Mouse (Mus musculus) splenic B cell, adult 2 months (primary cell): ENCODE data around the gene Hes3.

Experiments used
- DNase-seq: peaks from one replicate; pipeline ENCODE4 v3.0.0-alpha.2; 2011; ENCODE audit warnings: low read depth, low spot score
- H3K27me3 ChIP-seq: 2 replicates; pipeline ENCODE4 v1.6.1; 2012; ENCODE audit warnings: mild to moderate bottlenecking, low read length, moderate library complexity, mixed read lengths; ENCODE audit not compliant: control insufficient read depth, poor library complexity, insufficient read depth, severe bottlenecking
- H3K36me3 ChIP-seq: 2 replicates; pipeline ENCODE4 v1.6.1; 2012; ENCODE audit warnings: mild to moderate bottlenecking, low read length, moderate library complexity, mixed read lengths; ENCODE audit not compliant: control insufficient read depth, poor library complexity, insufficient read depth, severe bottlenecking

The Hes3 gene

DNA sequence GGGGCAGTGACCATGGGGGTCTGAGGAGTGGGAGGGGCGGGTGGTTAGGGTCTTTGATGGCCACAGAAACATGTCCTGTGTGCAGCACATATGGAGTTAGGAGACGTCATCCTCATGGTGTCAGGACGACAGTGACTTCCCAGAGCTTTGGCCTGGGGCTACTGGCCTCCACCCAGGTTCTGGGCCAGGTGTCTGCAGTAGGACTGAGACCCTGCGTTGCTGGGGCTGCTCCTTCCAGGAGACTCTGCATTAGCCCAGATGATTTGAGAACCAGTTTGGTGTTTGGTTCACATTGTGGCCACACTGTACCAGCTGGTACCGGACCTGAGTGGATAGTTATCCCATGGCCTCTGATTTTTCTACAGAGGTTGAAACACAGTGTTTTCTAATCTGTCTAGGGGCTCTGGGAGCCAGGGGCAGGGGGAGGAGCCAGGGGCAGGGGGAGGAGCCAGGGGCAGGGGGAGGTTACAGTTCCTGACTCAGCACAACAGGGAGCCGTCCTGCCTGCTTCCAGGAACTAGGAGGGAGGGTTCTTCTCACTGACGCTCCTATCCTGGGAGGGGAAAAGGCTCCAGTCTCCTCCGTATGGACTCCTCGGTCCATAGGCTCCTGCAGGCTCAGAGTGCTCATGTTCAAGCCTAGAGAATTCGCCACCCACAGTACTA, 27.8 kb downstream of the Hes3 start:
- Histone ChIP-seq H3K36me3 (no peaks in the 10 kb centered on the region), H3K27me3 (no peaks in the 10 kb centered on the region)
- no peak for DNase-seq

DNA sequence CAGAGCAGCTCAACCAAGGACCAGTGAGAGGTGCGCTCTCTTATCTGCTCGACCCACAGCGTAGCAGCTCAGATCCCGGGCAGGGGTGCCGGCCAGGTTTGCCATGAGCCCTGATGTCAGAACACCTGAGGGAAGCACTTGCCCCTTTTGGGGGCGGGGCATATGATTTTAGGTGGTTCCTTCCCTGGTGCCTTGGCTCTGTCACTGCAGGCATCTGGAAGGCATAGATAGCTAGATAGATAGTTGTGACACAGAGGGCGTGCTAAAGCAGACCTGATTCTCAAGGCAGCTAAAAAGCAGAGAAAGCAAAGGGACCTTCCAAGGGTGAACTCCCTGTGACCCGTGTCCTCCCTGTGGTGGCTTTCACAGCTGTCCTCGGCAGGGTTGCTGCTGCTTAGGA, 28.4 kb downstream of the Hes3 start:
- Histone ChIP-seq H3K36me3 (no peaks in the 10 kb centered on the region), H3K27me3 (no peaks in the 10 kb centered on the region)
- no peak for DNase-seq

DNA sequence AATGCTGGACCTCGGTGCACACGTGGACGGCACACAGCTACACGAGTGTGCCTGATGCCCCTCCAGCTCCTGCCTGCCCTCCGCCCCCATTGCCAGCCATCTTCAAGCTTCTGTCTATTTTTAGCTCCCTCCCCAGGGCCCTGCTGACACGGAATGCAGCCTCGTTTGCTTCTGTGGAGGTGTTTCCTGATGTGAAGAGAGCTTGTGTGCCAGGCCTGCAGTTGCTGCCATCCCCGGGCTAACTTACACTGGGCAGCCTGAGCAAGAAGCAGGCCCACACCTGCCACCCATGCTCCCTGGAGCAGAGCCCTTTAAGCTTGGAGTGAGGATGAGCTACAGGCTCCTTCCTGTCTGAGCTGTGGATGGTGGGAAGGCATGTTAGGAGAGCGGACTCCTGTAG, 29.3 kb downstream of the Hes3 start:
- DNase-seq, result no peak

DNA sequence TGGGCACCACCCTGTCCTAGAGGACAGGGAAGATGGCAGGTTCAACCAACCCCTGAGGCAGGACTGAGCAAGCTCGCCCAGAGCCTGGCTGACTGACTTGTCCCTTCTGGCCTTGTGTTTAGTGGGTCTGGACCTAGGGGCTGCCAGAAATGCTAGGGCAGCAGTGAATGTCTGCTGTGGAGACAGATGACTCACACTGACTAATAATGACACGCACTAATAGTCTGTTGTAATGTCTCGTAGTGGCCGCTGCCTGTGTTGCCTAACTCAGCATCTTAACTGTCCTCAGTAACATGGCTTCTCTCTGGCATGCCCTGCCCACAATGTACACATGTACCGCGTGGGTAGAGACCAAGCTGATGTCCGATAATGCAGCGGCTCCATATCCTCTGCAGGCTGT, 31.0 kb downstream of the Hes3 start:
- Histone ChIP-seq H3K36me3 (no peaks in the 10 kb centered on the region), H3K27me3 (no peaks in the 10 kb centered on the region)
- no peak for DNase-seq

More for the DNA sequence above, 29.3 kb downstream of the Hes3 start:
- no peaks in the 10 kb centered on the region for H3K27me3 ChIP-seq
- no peaks in the 10 kb centered on the region for H3K36me3 ChIP-seq

- DNase-seq, result no peak
- Histone ChIP-seq H3K27me3 (no peaks in the 10 kb centered on the region), H3K36me3 (no peaks in the 10 kb centered on the region)
Measured at GRCm38 (mm10) chr4:152257070-152257469, 34.4 kb downstream of the Hes3 start.

DNA sequence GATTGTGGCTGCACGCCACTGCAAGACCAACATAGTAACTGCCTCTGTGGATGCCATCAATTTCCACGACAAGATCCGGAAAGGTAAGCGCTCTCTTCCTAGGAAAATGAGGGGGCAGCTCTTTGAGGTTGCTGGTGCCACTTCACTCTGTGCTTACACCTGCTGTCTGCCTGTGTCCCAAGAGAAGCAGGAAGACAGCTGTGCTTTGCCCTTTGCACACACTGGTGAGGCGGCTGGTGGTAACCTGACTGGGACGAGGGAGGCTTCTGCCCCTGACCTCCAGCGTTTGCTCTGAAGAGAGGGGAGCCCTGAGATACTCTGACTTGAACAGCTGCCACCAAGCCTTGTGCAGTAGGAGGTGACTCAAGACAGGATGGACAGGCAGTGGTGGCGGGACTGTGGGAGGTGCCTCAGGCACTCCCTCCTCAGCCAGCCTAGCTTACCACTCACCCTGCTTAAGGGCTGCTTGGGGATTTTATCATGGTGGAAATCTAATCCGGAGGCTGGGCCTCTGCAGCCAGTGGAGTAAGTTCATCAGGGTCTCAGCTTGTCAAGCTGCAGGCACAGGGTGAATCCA, 38.2 kb downstream of the Hes3 start:
- no peaks in the 10 kb centered on the region for H3K27me3 ChIP-seq
- H3K36me3 ChIP-seq, result no peaks in the 10 kb centered on the region
- no peak for DNase-seq

DNA sequence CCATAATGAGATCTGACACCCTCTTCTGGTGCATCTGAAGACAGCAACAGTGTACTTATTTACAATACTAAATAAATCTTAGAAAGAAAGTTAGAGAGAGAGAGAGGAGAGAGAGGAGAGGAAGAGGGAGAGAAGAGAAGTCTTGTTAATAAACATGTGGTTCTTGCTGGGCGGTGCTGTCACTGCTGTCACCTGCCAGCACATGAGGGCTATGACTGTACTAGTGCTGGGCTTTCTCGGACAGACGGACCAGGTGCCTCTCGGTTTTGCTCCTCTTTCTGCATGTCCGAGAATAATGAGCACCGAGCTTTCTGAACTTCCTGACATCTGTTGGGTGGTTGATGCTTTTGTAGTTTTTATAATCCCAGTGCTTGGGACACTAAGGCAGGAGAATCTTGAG, 40.8 kb downstream of the Hes3 start:
- Histone ChIP-seq H3K36me3 (no peaks in the 10 kb centered on the region), H3K27me3 (no peaks in the 10 kb centered on the region)
- DNase-seq, result no peak

DNA sequence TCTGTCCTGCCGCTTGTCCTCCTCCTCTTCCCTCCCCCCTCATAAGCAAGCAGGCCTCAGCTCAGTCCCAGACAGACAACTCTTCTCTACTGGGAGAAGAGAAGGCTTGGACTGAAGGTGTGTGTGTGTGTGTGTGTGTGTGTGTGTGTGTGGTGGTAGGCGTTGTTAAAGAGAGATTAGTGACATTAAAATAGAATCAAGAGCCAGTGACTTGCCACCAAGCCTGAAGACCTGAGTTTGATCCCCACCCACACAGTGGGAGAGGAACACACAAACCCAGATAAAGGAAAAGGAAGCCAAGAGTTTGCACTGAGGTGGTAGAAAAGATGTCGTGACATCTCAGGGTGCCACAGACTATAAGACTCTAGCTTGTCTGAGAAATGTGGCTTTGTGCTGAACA, 44.3 kb downstream of the Hes3 start:
- no peak for DNase-seq
- H3K36me3 ChIP-seq, result no peaks in the 10 kb centered on the region
- no peaks in the 10 kb centered on the region for H3K27me3 ChIP-seq

GRCm38 (mm10) chr4:152246011-152246410, 45.5 kb downstream of the Hes3 start:
- Histone ChIP-seq H3K27me3 (no peaks in the 10 kb centered on the region), H3K36me3 (no peaks in the 10 kb centered on the region)
- no peak for DNase-seq

- no peak for DNase-seq
- Histone ChIP-seq H3K36me3 (no peaks in the 10 kb centered on the region), H3K27me3 (no peaks in the 10 kb centered on the region)
Measured at GRCm38 (mm10) chr4:152244545-152245522, 46.6 kb downstream of the Hes3 start.

DNA sequence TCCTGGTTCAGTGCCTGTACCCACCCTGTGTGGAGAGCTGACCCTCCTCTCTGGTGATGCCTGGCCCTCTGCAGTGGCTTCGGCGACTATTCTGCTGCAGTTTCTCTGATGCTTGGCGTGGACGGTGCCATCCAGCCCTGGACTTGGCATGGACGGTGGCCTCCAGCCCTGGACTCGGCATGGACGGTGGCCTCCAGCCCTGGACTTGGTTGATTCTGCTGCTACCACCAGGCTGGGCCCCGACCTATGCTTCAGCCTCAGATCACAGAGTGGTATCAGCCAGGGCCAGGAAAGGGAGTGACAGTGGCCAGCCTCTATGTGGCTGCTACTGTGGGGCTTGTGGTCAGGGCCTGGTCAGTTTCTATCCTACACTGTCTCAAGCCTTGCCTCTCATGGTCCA, 47.5 kb downstream of the Hes3 start:
- no peaks in the 10 kb centered on the region for H3K36me3 ChIP-seq
- no peak for DNase-seq
- H3K27me3 ChIP-seq, result no peaks in the 10 kb centered on the region

GRCm38 (mm10) chr4:152243241-152243891, 48.1 kb downstream of the Hes3 start:
- DNase-seq, result no peak
- Histone ChIP-seq H3K36me3 (no peaks in the 10 kb centered on the region), H3K27me3 (no peaks in the 10 kb centered on the region)

GRCm38 (mm10) chr4:152239974-152240373, 51.5 kb downstream of the Hes3 start:
- no peak for DNase-seq
- Histone ChIP-seq H3K36me3 (no peaks in the 10 kb centered on the region), H3K27me3 (no peaks in the 10 kb centered on the region)
